ENCODE assay signal across 24 mouse cellular contexts in genomic region chr4:68275063-68275708, GRCm38 (mm10).
"Had no signal": no experiment of that assay in that cellular context is flagged by ENCODE, and none has a peak within 500 bp of the region (broad histone marks: within the 10 kb centered on the region; RNA-seq: fewer than 3 reads in every experiment).

No protein-coding gene starts in this region.

- H3K36me3 ChIP-seq: heart, embryonic 10.5 days; heart, embryonic 12.5 days; hindbrain, embryonic 10.5 days; hindbrain, embryonic 12.5 days; intestine, embryonic 15.5 days; limb, embryonic 10.5 days; limb, embryonic 12.5 days had no signal

- H3K4me1 ChIP-seq: heart, embryonic 10.5 days; heart, embryonic 12.5 days; hindbrain, embryonic 10.5 days; hindbrain, embryonic 12.5 days; intestine, embryonic 15.5 days; limb, embryonic 10.5 days; limb, embryonic 12.5 days had no signal

- H3K4me2 ChIP-seq: heart, embryonic 12.5 days; hindbrain, embryonic 12.5 days; hindbrain, embryonic 14.5 days; intestine, embryonic 15.5 days; limb, embryonic 12.5 days had no signal

- H3K9me3 ChIP-seq: heart, embryonic 10.5 days; heart, embryonic 12.5 days; hindbrain, embryonic 10.5 days; hindbrain, embryonic 12.5 days; intestine, embryonic 15.5 days; limb, embryonic 10.5 days; limb, embryonic 12.5 days had no signal

- DNase-seq: forebrain, postnatal 0 days; gastrocnemius, postnatal 10 days; gastrocnemius, postnatal 25 days; heart, adult 18-20 months; heart, postnatal 10 days; heart, postnatal 4 days; kidney, adult 18-20 months; kidney, adult 8-10 months; kidney, postnatal 10 days; kidney, postnatal 25 days; kidney, postnatal 4 days; liver had no signal

- H3K9ac ChIP-seq: forebrain, postnatal 0 days; heart, embryonic 12.5 days; hindbrain, embryonic 12.5 days; hindbrain, embryonic 14.5 days; intestine, embryonic 15.5 days; limb, embryonic 12.5 days had no signal

- H3K27ac ChIP-seq: heart, embryonic 10.5 days; hindbrain, embryonic 10.5 days; hindbrain, embryonic 12.5 days; hindbrain, embryonic 14.5 days; intestine, embryonic 15.5 days; left cerebral cortex, adult 2 months; limb, embryonic 10.5 days; limb, embryonic 12.5 days had no signal

- H3K27me3 ChIP-seq: heart, embryonic 12.5 days; hindbrain, embryonic 12.5 days; intestine, embryonic 15.5 days; limb, embryonic 12.5 days had no signal

- H3K4me3 ChIP-seq: heart, embryonic 10.5 days; heart, embryonic 12.5 days; hindbrain, embryonic 10.5 days; hindbrain, embryonic 12.5 days; intestine, embryonic 15.5 days; left cerebral cortex, adult 2 months; limb, embryonic 10.5 days; limb, embryonic 12.5 days had no signal

- ATAC-seq: forebrain, postnatal 0 days; hindbrain, embryonic 16.5 days; inflammation-experienced regulatory T-cells, adult 6 months; intestine, embryonic 15.5 days; intestine, postnatal 0 days had no signal
